In genomic region chr15:85545369-85545768, GRCm38 (mm10) we compare ENCODE assay signal across 34 mouse cellular contexts. TPM values are rescaled to one million over a fixed set of nuclear protein-coding genes. Genes with fewer than 3 reads are reported as not detected.
"Had no signal": no experiment of that assay in that cellular context is flagged by ENCODE, and none has a peak within 500 bp of the region (broad histone marks: within the 10 kb centered on the region; RNA-seq: fewer than 3 reads in every experiment).

No protein-coding gene starts in this region.

- H3K9ac ChIP-seq: heart, embryonic 13.5 days; heart, embryonic 15.5 days; hindbrain, embryonic 12.5 days; hindbrain, embryonic 15.5 days; kidney, embryonic 15.5 days; limb, embryonic 12.5 days; liver, embryonic 13.5 days; liver, embryonic 15.5 days; liver, postnatal 0 days had no signal

- ATAC-seq: hindbrain, postnatal 0 days; intestine, embryonic 16.5 days; liver, postnatal 0 days had no signal

- H3K27me3 ChIP-seq: hindbrain, embryonic 12.5 days; hindbrain, embryonic 15.5 days; kidney, embryonic 15.5 days had no signal

- DNase-seq: gastrocnemius, postnatal 14 days; gastrocnemius, postnatal 36 days; heart, adult 11 months; heart, adult 2 months; heart, postnatal 14 days; heart, postnatal 36 days; kidney, adult 11 months; kidney, adult 2 months; kidney, adult 9 months; kidney, postnatal 14 days; kidney, postnatal 4 days; liver; liver, embryonic 13.5 days; liver, postnatal 0 days; lung, adult 2 months had no signal

- H3K36me3 ChIP-seq: heart, embryonic 13.5 days; heart, embryonic 15.5 days; hindbrain, embryonic 12.5 days; hindbrain, embryonic 15.5 days; kidney, embryonic 15.5 days; limb, embryonic 10.5 days; limb, embryonic 12.5 days; liver, embryonic 13.5 days; liver, embryonic 15.5 days had no signal

- H3K4me2 ChIP-seq: heart, embryonic 11.5 days; heart, embryonic 13.5 days; heart, embryonic 15.5 days; hindbrain, embryonic 12.5 days; hindbrain, embryonic 15.5 days; kidney, embryonic 15.5 days; limb, embryonic 12.5 days; liver, embryonic 11.5 days; liver, embryonic 13.5 days; liver, embryonic 15.5 days had no signal

- H3K4me3 ChIP-seq: heart, adult 2 months; heart, embryonic 13.5 days; heart, embryonic 15.5 days; hindbrain, embryonic 12.5 days; hindbrain, embryonic 15.5 days; kidney, embryonic 15.5 days; layer of hippocampus, adult 2 months; left cerebral cortex, adult 2 months; limb, embryonic 10.5 days; limb, embryonic 12.5 days; liver, embryonic 13.5 days; liver, embryonic 15.5 days had no signal

- H3K4me1 ChIP-seq: hindbrain, embryonic 12.5 days; hindbrain, embryonic 15.5 days; limb, embryonic 12.5 days; liver, embryonic 13.5 days; liver, embryonic 15.5 days had no signal

- H3K27ac ChIP-seq: heart, adult 2 months; heart, embryonic 13.5 days; heart, embryonic 15.5 days; hindbrain, embryonic 12.5 days; hindbrain, embryonic 15.5 days; hindbrain, postnatal 0 days; kidney, embryonic 15.5 days; kidney, postnatal 0 days; layer of hippocampus, adult 2 months; left cerebral cortex, adult 2 months; limb, embryonic 10.5 days; limb, embryonic 12.5 days; liver, embryonic 13.5 days; liver, embryonic 15.5 days had no signal

- H3K9me3 ChIP-seq: heart, embryonic 13.5 days; heart, embryonic 15.5 days; hindbrain, embryonic 12.5 days; hindbrain, embryonic 15.5 days; kidney, embryonic 15.5 days; limb, embryonic 10.5 days; limb, embryonic 12.5 days; liver, embryonic 13.5 days; liver, embryonic 15.5 days had no signal

RNA-seq across cellular contexts. Expression of gene 7530416G11Rik, which starts 42.3 kb away (rescaled TPM):
- polyA plus RNA-seq: gonadal fat pad, adult 2 months; heart, adult 2 months; heart, embryonic 11.5 days; heart, embryonic 13.5 days; heart, embryonic 15.5 days; heart, postnatal 0 days; hindbrain, embryonic 12.5 days; hindbrain, embryonic 15.5 days; hindbrain, postnatal 0 days; intestine, embryonic 14.5 days; intestine, embryonic 16.5 days; kidney, adult 2 months; kidney, embryonic 15.5 days; kidney, postnatal 0 days; limb, embryonic 10.5 days; limb, embryonic 12.5 days; limb, embryonic 14.5 days; liver, embryonic 11.5 days; liver, embryonic 13.5 days; liver, embryonic 15.5 days; liver, postnatal 0 days; lung, adult 2 months had no signal
